ENCODE assay signal across 9 mouse cellular contexts in the genomic region with DNA sequence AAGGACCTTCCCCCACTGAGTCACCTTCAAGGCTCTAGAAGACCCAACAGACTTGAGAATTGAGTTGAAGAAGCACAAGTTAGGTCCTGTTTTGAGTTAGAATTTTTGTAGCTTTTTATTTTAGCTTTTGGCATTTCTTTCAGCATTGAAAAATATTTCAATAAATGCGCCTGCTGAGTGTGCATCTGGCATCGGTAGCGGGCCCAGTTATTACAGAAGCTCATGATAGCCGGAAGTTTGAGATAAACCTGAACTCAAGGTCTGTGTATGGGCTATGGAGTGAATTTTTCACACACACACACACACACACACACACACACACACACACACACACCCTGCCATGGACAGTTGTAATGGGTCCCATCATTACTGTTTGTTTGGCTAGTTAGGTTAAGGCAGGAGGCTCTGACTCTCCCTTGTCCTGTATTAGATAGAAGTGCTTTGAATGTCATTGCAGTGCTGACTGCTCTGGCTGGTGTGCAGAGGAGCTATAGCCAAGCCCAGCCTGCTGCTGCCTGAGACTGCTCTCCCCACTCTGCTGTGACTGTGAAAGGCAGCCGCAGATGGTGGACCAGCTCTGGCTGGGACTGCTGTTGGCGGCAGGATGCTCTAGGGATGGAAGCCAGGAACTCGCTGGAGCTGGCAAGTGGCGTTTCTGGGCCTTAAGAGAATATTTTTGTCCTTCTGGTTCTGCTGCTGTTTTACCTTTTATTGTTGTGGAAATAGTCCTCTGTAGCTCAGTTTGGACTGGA. TPM values are rescaled to one million over a fixed set of nuclear protein-coding genes. Genes with fewer than 3 reads are reported as not detected.
DNase-seq lines count a peak whose midpoint lies in the region; ATAC-seq and TF ChIP-seq lines count a peak whose summit lies in the region.
"Had no signal": no experiment of that assay in that cellular context is flagged by ENCODE, and none has a peak within 500 bp of the region (broad histone marks: within the 10 kb centered on the region; RNA-seq: fewer than 3 reads in every experiment).

No protein-coding gene starts in this region.

- H3K4me3 ChIP-seq in hindbrain, embryonic 15.5 days, result no peak overlapping the region
- H3K4me3 ChIP-seq in hindbrain, embryonic 12.5 days, result no peak overlapping the region
- H3K4me3 ChIP-seq in heart, adult 2 months, result no peak overlapping the region

- peak overlapping the region; percentile 59 for H3K27ac ChIP-seq in hindbrain, embryonic 15.5 days (replicated peaks)
- no peak overlapping the region for H3K27ac ChIP-seq in hindbrain, embryonic 12.5 days
- H3K27ac ChIP-seq in heart, adult 2 months, result peak overlapping the region; percentile 38

- no peak for TF ChIP-seq CTCF in heart, adult 2 months (IDR thresholded peaks at IDR 0.05)

- peak; percentile 40; the same call in 1 of the 2 replicates for TF ChIP-seq EP300 in heart, adult 2 months (IDR thresholded peaks at IDR 0.05; ENCODE audit: insufficient read depth, low read depth, low read length)

- intact Hi-C loops in heart, adult 2 months (cut with DNase I), result no loop called here

- H3K4me1 ChIP-seq in hindbrain, embryonic 15.5 days (replicated peaks), result peaks cover 28% of the 10 kb centered on the region; the same call in 1 of the 2 replicates
- peaks cover 6% of the 10 kb centered on the region for H3K4me1 ChIP-seq in hindbrain, embryonic 12.5 days
- H3K4me1 ChIP-seq in heart, adult 2 months (ENCODE audit: control insufficient read depth, insufficient read depth, low read length), result peaks cover 8% of the 10 kb centered on the region

- no peak overlapping the region for H3K9ac ChIP-seq in hindbrain, embryonic 15.5 days
- H3K9ac ChIP-seq in hindbrain, embryonic 12.5 days, result no peak overlapping the region
- H3K9ac ChIP-seq in heart, adult 2 months (ENCODE audit: low read depth, low read length), result no peak overlapping the region

- DNase-seq in cerebellum, postnatal 10 days, result peak; percentile 89 to 91
- DNase-seq in heart, adult 2 months, result peak; percentile 75 to 84
- DNase-seq in layer of hippocampus, postnatal 14 days (ENCODE audit: low spot score in 2 of 2), result peak; percentile 78 to 90
- DNase-seq in right cerebral cortex, postnatal 36 days (ENCODE audit: low spot score in 2 of 2), result peak; percentile 81 to 85
- no peak for DNase-seq in kidney, adult 8-10 months
- DNase-seq in kidney, postnatal 14 days, result no peak

- no peaks in the 10 kb centered on the region for H3K79me2 ChIP-seq in heart, adult 2 months (replicated peaks; ENCODE audit: control insufficient read depth, insufficient read depth, low read length)

- 71% methylated on average over 8 of the region's 8 CpGs for WGBS in hindbrain, embryonic 15.5 days
- 87% methylated on average over 8 of the region's 8 CpGs for WGBS in hindbrain, embryonic 12.5 days
- WGBS in heart, adult 2 months, result 43% methylated on average over 8 of the region's 8 CpGs

- H3K4me2 ChIP-seq in hindbrain, embryonic 15.5 days, result no peak overlapping the region
- no peak overlapping the region for H3K4me2 ChIP-seq in hindbrain, embryonic 12.5 days (replicated peaks)

- H3K27me3 ChIP-seq in hindbrain, embryonic 15.5 days, result no peaks in the 10 kb centered on the region
- H3K27me3 ChIP-seq in hindbrain, embryonic 12.5 days, result no peaks in the 10 kb centered on the region
- H3K27me3 ChIP-seq in heart, adult 2 months (ENCODE audit: control insufficient read depth, insufficient read depth, low read length), result no peaks in the 10 kb centered on the region
- H3K27me3 ChIP-seq: CH12.LX had no signal

- H3K9me3 ChIP-seq in hindbrain, embryonic 15.5 days, result no peaks in the 10 kb centered on the region
- no peaks in the 10 kb centered on the region for H3K9me3 ChIP-seq in hindbrain, embryonic 12.5 days (replicated peaks)

- ATAC-seq in hindbrain, embryonic 15.5 days (ENCODE audit: low FRiP score, low read depth), result peak; percentile 84
- no peak for ATAC-seq in hindbrain, embryonic 12.5 days (ENCODE audit: low FRiP score)

- 0 out of 2 replicates have a peak, but pooled peaks have one; percentile 22 for TF ChIP-seq POLR2A in heart, adult 2 months (IDR thresholded peaks at IDR 0.05; ENCODE audit: insufficient read depth, low read depth, low read length)

- no peaks in the 10 kb centered on the region for H3K36me3 ChIP-seq in hindbrain, embryonic 15.5 days
- H3K36me3 ChIP-seq in hindbrain, embryonic 12.5 days, result no peaks in the 10 kb centered on the region
- no peaks in the 10 kb centered on the region for H3K36me3 ChIP-seq in heart, adult 2 months (ENCODE audit: control insufficient read depth, insufficient read depth, low read length)

RNA-seq across cellular contexts. Expression of gene Ak4, which starts 17.9 kb away (rescaled TPM):
- 10.2 and 10.3 TPM in 2 replicates for polyA plus RNA-seq in hindbrain, embryonic 15.5 days (2015; fragmentation: Nextera tagmentation; extraction: Ambion mirVana)
- polyA plus RNA-seq in hindbrain, embryonic 12.5 days (2016; fragmentation: Nextera tagmentation; extraction: Ambion mirVana), result 11.5 and 13.9 TPM in 2 replicates
- total RNA-seq in heart, adult 2 months (2021), result 10 to 100 TPM; 31.8 to 32.0 TPM
- polyA plus RNA-seq in heart, adult 2 months (2012; rRNA removed), result 11.1 and 31.3 TPM in 2 replicates
- total RNA-seq in layer of hippocampus, postnatal 14 days (2021), result 10 to 100 TPM; 50.0 to 61.6 TPM

RNA-seq across cellular contexts. Expression of gene Dnajc6, which starts 59.5 kb away (rescaled TPM):
- 59.3 and 60.4 TPM in 2 replicates for polyA plus RNA-seq in hindbrain, embryonic 15.5 days (2015; fragmentation: Nextera tagmentation; extraction: Ambion mirVana)
- 15.3 and 17.9 TPM in 2 replicates for polyA plus RNA-seq in hindbrain, embryonic 12.5 days (2016; fragmentation: Nextera tagmentation; extraction: Ambion mirVana)
- under 1 TPM; 0.29 to 0.41 TPM for total RNA-seq in heart, adult 2 months (2021)
- 0.35 and 1.2 TPM in 2 replicates for polyA plus RNA-seq in heart, adult 2 months (2012; rRNA removed)
- total RNA-seq in layer of hippocampus, postnatal 14 days (2021), result 100 to 1,000 TPM; 318 to 332 TPM
- total RNA-seq: CH12.LX had no signal

Comparison
In these comparisons a context has a peak if more than half of its experiments do, and no peak if none do; other contexts are left out.
1. DNase-seq: peak in cerebellum, postnatal 10 days (2 of 2), heart, adult 2 months (2 of 2), layer of hippocampus, postnatal 14 days (2 of 2) and right cerebral cortex, postnatal 36 days (2 of 2); none in kidney, adult 8-10 months (0 of 2) and kidney, postnatal 14 days (single experiment).